Mouse (Mus musculus) B cell, adult 62 days (primary cell): Measurements from ENCODE around the gene Zfp830. TPM values are rescaled to one million over a fixed set of nuclear protein-coding genes. Genes with fewer than 3 reads are reported as not detected.

Source experiments
- total RNA-seq: library from RNA; stranded (reverse); gene quantifications from 4 replicates; pipeline ENCODE4 v1.2.4, GENCODE M21; 2023

Gene Zfp830
- 34.2 to 45.1 TPM (median 39.4 TPM) in 4 replicates for total RNA-seq

GRCm38 (mm10) chr11:82763742-82764437 is at the start of gene Zfp830, which contains the start of gene Cct6b:
Gene Zfp830, plus strand, starts transcription at chr11:82764345.
Gene Cct6b, minus strand, starts transcription at chr11:82764321.

GRCm38 (mm10) chr11:82780983-82781903 is 17.1 kb downstream of the Zfp830 start, which contains the start of gene Lig3:
Gene Lig3, plus strand, starts transcription at chr11:82781108.

Other genes with a start within 250 kb of the Zfp830 start
- 0.31 to 0.54 TPM (median 0.52 TPM) in 4 replicates for gene Cct6b, start within 50 bp of the Zfp830 start, total RNA-seq
- gene Lig3, start 16.8 kb downstream of the Zfp830 start, total RNA-seq = 30.0 to 38.1 TPM (median 34.8 TPM) in 4 replicates
- 16.4 to 19.3 TPM (median 18.5 TPM) in 4 replicates for gene Rffl, start 106.9 kb downstream of the Zfp830 start, total RNA-seq
- gene Rad51d, start 126.3 kb downstream of the Zfp830 start, total RNA-seq = 20.1 to 24.2 TPM (median 20.3 TPM) in 4 replicates
- gene Fndc8, start 127.8 kb downstream of the Zfp830 start, total RNA-seq = not detected in 4 replicates
- gene Nle1, start 144.1 kb downstream of the Zfp830 start, total RNA-seq = 58.4 to 73.8 TPM (median 66.8 TPM) in 4 replicates
- gene Unc45b, start 146.2 kb downstream of the Zfp830 start, total RNA-seq = not detected in 4 replicates
- 15.1 to 17.7 TPM (median 17.3 TPM) in 4 replicates for gene Slfn5, start 187.0 kb downstream of the Zfp830 start, total RNA-seq
- 19.1 to 24.7 TPM (median 21.2 TPM) in 4 replicates for gene Slfn9, start 227.5 kb downstream of the Zfp830 start, total RNA-seq